Mouse (Mus musculus): Measurements from ENCODE around the gene Rab5if. TPM values are rescaled to one million over a fixed set of nuclear protein-coding genes. Genes with fewer than 3 reads are reported as not detected.
"Not testable (repeated sequence)": the region's sequence is repeated elsewhere in the genome, so short reads cannot be mapped to it uniquely, and the experiment has no call there.

Gene Rab5if
- polyA plus RNA-seq, 1 experiment from 2014 or later: 194 TPM

DNA sequence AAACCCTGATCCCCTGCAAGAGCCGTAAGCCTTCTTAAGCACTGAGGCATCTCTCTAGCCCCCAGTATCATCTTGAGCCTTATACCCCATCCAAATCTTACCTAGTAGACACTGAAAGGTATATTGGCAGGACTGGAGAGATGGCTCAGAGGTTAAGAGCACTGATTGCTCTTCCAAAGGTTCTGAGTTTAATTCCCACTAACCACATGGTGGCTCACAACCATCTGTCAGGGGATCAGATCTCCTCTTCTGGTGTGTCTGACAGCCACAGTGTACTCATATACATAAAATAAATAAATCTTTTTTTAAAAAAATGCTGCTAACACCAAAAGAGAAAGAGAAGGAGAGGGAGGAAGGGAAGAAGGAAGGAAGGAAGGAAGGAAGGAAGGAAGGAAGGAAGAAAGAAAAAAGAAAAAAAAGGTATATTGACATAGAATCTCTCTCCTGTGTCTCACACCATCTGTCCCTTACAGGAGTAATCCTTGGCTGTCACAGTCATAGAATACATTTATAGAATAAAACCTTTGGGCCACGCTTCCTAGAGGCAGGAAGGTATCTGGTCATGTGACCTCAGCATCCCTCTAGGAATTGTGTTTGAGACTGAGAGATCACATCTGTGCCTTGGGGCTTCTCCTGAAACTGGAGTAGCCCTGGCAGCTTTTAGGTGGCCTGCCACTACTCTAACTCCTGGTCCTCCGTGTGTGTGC, 53.6 kb downstream of the Rab5if start:
- Histone ChIP-seq H3K4me1 (ENCODE audit: control insufficient read depth in 2 of 2, insufficient read depth in 2 of 2, low read length in 2 of 2) (no peaks in the 10 kb centered on the region), H3K36me3 (ENCODE audit: control insufficient read depth, insufficient read depth, low read length) (no peaks in the 10 kb centered on the region), H3K4me3 (ENCODE audit: control insufficient read depth in 1 of 2, insufficient read depth in 1 of 2, low read depth in 1 of 2, low read length in 2 of 2) (no peak overlapping the region), H3K9me3 (ENCODE audit: control insufficient read depth, low read length) (no peaks in the 10 kb centered on the region), H3K4me2 (ENCODE audit: low read length) (no peak overlapping the region), H3K9ac (ENCODE audit: low read length) (no peak overlapping the region), H3K27ac (replicated peaks in 1 of 2; ENCODE audit: control insufficient read depth in 1 of 2, insufficient read depth in 1 of 2, low read depth in 2 of 2, low read length in 2 of 2) (no peak overlapping the region), H3K27me3 (ENCODE audit: control insufficient read depth, insufficient read depth, low read length) (no peaks in the 10 kb centered on the region)
- ATAC-seq (ENCODE audit: insufficient number of reproducible peaks, insufficient read depth, low FRiP score, low read depth): no peak
- WGBS: 83% methylated on average over 3 of the region's 3 CpGs

DNA sequence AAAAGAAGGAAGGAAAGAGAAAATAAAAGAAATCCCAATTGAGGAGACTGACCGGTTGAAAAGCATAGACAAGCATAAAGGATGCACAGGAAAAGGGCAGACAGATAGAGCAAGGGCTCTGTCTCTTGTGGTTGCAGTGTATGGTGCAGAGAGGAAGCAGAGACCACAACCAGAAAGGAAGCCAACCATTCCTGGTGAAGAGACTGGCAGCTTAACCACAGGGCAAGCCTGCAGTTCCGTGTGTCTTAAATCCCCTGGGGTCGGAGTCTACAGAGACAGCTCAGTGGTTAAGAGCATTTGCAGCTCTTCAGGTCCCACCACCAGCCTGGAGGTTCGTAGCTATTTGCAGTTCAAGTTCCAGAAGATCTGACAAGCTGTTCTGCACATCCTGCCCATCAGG, 55.6 kb downstream of the Rab5if start:
- ATAC-seq (ENCODE audit: insufficient number of reproducible peaks, insufficient read depth, low FRiP score, low read depth): no peak
- WGBS: 51% methylated on average over 4 of the region's 4 CpGs
- H3K9me3 ChIP-seq (ENCODE audit: control insufficient read depth, low read length): no peaks in the 10 kb centered on the region
- H3K4me2 ChIP-seq (ENCODE audit: low read length): no peak overlapping the region
- H3K4me3 ChIP-seq (ENCODE audit: control insufficient read depth in 1 of 2, insufficient read depth in 1 of 2, low read depth in 1 of 2, low read length in 2 of 2): no peak overlapping the region
- H3K4me1 ChIP-seq (ENCODE audit: control insufficient read depth in 2 of 2, insufficient read depth in 2 of 2, low read length in 2 of 2): no peaks in the 10 kb centered on the region
- H3K27me3 ChIP-seq (ENCODE audit: control insufficient read depth, insufficient read depth, low read length): no peaks in the 10 kb centered on the region
- H3K27ac ChIP-seq (replicated peaks in 1 of 2; ENCODE audit: control insufficient read depth in 1 of 2, insufficient read depth in 1 of 2, low read depth in 2 of 2, low read length in 2 of 2): no peak overlapping the region
- H3K9ac ChIP-seq (ENCODE audit: low read length): no peak overlapping the region
- no peaks in the 10 kb centered on the region for H3K36me3 ChIP-seq (ENCODE audit: control insufficient read depth, insufficient read depth, low read length)

DNA sequence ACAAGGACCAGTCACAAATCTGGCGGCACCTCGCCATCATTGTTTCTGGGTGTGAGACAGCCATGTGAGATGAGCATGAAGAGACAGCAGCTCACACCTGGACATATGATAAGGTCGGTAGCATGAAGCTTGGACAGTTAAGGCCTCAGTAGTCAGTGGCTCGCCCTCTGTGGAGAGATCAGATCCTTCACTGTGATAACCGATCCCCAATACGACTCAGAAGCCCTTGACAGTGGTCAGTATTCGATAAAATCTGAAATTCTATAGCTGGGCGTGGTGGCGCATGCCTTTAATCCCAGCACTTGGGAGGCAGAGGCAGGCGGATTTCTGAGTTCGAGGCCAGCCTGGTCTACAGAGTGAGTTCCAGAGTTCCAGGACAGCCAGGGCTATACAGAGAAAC, 56.3 kb downstream of the Rab5if start:
- H3K9me3 ChIP-seq (ENCODE audit: control insufficient read depth, low read length); H3K4me2 ChIP-seq (ENCODE audit: low read length); ATAC-seq (ENCODE audit: insufficient number of reproducible peaks, insufficient read depth, low FRiP score, low read depth); H3K4me3 ChIP-seq (ENCODE audit: control insufficient read depth in 1 of 2, insufficient read depth in 1 of 2, low read depth in 1 of 2, low read length in 2 of 2); H3K27ac ChIP-seq (replicated peaks in 1 of 2; ENCODE audit: control insufficient read depth in 1 of 2, insufficient read depth in 1 of 2, low read depth in 2 of 2, low read length in 2 of 2); H3K36me3 ChIP-seq (ENCODE audit: control insufficient read depth, insufficient read depth, low read length); H3K27me3 ChIP-seq (ENCODE audit: control insufficient read depth, insufficient read depth, low read length); H3K9ac ChIP-seq (ENCODE audit: low read length); H3K4me1 ChIP-seq (ENCODE audit: control insufficient read depth in 2 of 2, insufficient read depth in 2 of 2, low read length in 2 of 2): not testable (repeated sequence)
- 86% methylated on average over 11 of the region's 11 CpGs for WGBS

DNA sequence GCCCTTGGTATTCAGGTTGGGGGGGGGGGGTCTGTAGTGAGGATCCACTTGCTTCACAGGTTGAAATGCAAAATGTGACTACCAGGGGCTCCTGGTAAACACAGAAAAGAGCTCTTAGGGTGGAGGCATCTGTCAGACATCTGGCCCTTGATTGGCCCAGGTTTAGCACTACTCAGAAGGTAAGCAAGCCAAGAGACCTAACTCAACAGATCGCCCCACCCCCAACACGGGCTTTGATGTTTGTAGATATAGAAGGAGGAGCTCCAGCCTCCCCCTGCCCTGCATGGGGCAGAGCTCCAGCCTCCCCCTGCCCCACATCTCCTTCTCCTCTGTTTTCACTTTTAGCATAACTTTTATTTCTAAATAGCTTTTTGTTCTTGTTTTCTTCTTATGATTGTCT, 56.9 kb downstream of the Rab5if start:
- Histone ChIP-seq H3K27ac (replicated peaks in 1 of 2; ENCODE audit: control insufficient read depth in 1 of 2, insufficient read depth in 1 of 2, low read depth in 2 of 2, low read length in 2 of 2) (no peak overlapping the region), H3K4me3 (ENCODE audit: control insufficient read depth in 1 of 2, insufficient read depth in 1 of 2, low read depth in 1 of 2, low read length in 2 of 2) (no peak overlapping the region), H3K4me2 (ENCODE audit: low read length) (no peak overlapping the region), H3K36me3 (ENCODE audit: control insufficient read depth, insufficient read depth, low read length) (no peaks in the 10 kb centered on the region), H3K9me3 (ENCODE audit: control insufficient read depth, low read length) (no peaks in the 10 kb centered on the region), H3K27me3 (ENCODE audit: control insufficient read depth, insufficient read depth, low read length) (no peaks in the 10 kb centered on the region), H3K9ac (ENCODE audit: low read length) (no peak overlapping the region), H3K4me1 (ENCODE audit: control insufficient read depth in 2 of 2, insufficient read depth in 2 of 2, low read length in 2 of 2) (peaks cover 2 to 3% of the 10 kb centered on the region in 2 experiments; a peak in 2 of 4 replicates)
- 49% methylated on average over 2 of the region's 2 CpGs for WGBS
- ATAC-seq (ENCODE audit: insufficient number of reproducible peaks, insufficient read depth, low FRiP score, low read depth): no peak

DNA sequence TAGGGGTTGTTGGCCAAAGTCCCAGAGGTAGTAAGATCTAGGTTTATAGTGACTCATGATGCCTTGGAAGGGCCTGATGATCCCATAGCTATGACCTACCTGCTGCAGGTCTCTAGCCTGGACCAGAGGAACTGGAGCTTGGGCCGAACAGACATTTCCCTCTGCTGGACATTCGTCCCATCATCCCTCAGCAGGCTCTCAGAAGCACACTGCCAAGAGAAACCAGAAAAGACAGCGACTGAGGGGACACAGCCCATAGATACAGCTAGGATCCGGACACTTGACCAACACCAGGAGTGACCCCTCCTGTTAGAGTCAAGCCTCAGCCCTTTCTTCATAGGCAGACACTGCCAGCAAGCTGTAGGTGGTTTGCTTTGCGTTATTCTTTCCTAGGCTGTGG, 60.1 kb downstream of the Rab5if start:
- ATAC-seq (ENCODE audit: insufficient number of reproducible peaks, insufficient read depth, low FRiP score, low read depth): no peak
- Histone ChIP-seq H3K9me3 (ENCODE audit: control insufficient read depth, low read length) (no peaks in the 10 kb centered on the region), H3K27ac (replicated peaks in 1 of 2; ENCODE audit: control insufficient read depth in 1 of 2, insufficient read depth in 1 of 2, low read depth in 2 of 2, low read length in 2 of 2) (no peak overlapping the region), H3K4me1 (ENCODE audit: control insufficient read depth in 2 of 2, insufficient read depth in 2 of 2, low read length in 2 of 2) (peaks cover 5% of the 10 kb centered on the region in 2 experiments; a peak in 2 of 4 replicates), H3K36me3 (ENCODE audit: control insufficient read depth, insufficient read depth, low read length) (peaks cover 7% of the 10 kb centered on the region; the same call in 1 of the 2 replicates), H3K9ac (ENCODE audit: low read length) (no peak overlapping the region), H3K4me3 (ENCODE audit: control insufficient read depth in 1 of 2, insufficient read depth in 1 of 2, low read depth in 1 of 2, low read length in 2 of 2) (no peak overlapping the region), H3K27me3 (ENCODE audit: control insufficient read depth, insufficient read depth, low read length) (no peaks in the 10 kb centered on the region), H3K4me2 (ENCODE audit: low read length) (no peak overlapping the region)
- 72% methylated on average over 5 of the region's 5 CpGs for WGBS

Other genes starting within 250 kb of the Rab5if start
- gene Dlgap4, start 249.4 kb upstream of the Rab5if start, polyA plus RNA-seq (2014; fragmentation: Nextera tagmentation; extraction: Ambion mirVana): 51.4 and 57.6 TPM in 2 replicates
- gene Myl9, start 87.7 kb upstream of the Rab5if start, polyA plus RNA-seq (2014; fragmentation: Nextera tagmentation; extraction: Ambion mirVana): 2,013 and 2,167 TPM in 2 replicates
- gene Tgif2, start 23.1 kb upstream of the Rab5if start, polyA plus RNA-seq (2014; fragmentation: Nextera tagmentation; extraction: Ambion mirVana): 34.0 and 36.2 TPM in 2 replicates
- 3.9 and 6.2 TPM in 2 replicates for gene 4930518I15Rik, start 5.2 kb upstream of the Rab5if start, polyA plus RNA-seq (2014; fragmentation: Nextera tagmentation; extraction: Ambion mirVana)
- gene Sla2, start 24.1 kb downstream of the Rab5if start, polyA plus RNA-seq (2014; fragmentation: Nextera tagmentation; extraction: Ambion mirVana): 0.19 and 0.26 TPM in 2 replicates
- 32.0 and 32.9 TPM in 2 replicates for gene Ndrg3, start 128.9 kb downstream of the Rab5if start, polyA plus RNA-seq (2014; fragmentation: Nextera tagmentation; extraction: Ambion mirVana)
- gene Dsn1, start 144.0 kb downstream of the Rab5if start, polyA plus RNA-seq (2014; fragmentation: Nextera tagmentation; extraction: Ambion mirVana): 35.9 and 36.8 TPM in 2 replicates
- 4.1 and 5.0 TPM in 2 replicates for gene Soga1, start 216.1 kb downstream of the Rab5if start, polyA plus RNA-seq (2014; fragmentation: Nextera tagmentation; extraction: Ambion mirVana)
- not detected in 2 replicates for gene Tldc2, start 223.9 kb downstream of the Rab5if start, polyA plus RNA-seq (2014; fragmentation: Nextera tagmentation; extraction: Ambion mirVana)